Mouse (Mus musculus): ENCODE data around the gene Igdcc4.

GRCm38 (mm10) chr9:65162711-65163639, 61.7 kb downstream of the Igdcc4 start:
- TF ChIP-seq CTCF (IDR thresholded peaks at IDR 0.05; ENCODE audit: low read depth, low read length) = no peak
- no peak for TF ChIP-seq POLR2A (IDR thresholded peaks at IDR 0.05; ENCODE audit: borderline replicate concordance, low read depth, low read length)

All from bone marrow macrophage, adult 2 months (primary cell).